Mouse (Mus musculus) cerebellum, adult 2 months (tissue): ENCODE measurements at regions not wholly inside any gene's neighbourhood (a gene's known extent, or its start where the extent isn't known, plus 50 kb on each side); places are given as distances from the start of the nearest gene placed in this dataset.

Experiments
- DNase-seq, 2 experiments: peaks; one replicate each; pipeline ENCODE4 v3.0.0; 2021
- H3K27ac ChIP-seq: fragments of 200-500 bp; 2 replicates; pipeline ENCODE4 v1.5.1; 2012; ENCODE audit warnings: low read length, control low read depth, inconsistent platforms; ENCODE audit not compliant: insufficient read depth
- H3K27me3 ChIP-seq: fragments of 200-500 bp; 2 replicates; pipeline ENCODE4 v1.6.1; 2012; ENCODE audit warnings: inconsistent platforms, mild to moderate bottlenecking, low read length, moderate library complexity; ENCODE audit not compliant: control insufficient read depth, insufficient read depth
- H3K4me1 ChIP-seq: fragments of 200-500 bp; 2 replicates; pipeline ENCODE4 v1.6.1; 2011; ENCODE audit warnings: low read length; ENCODE audit not compliant: control insufficient read depth, insufficient read depth
- H3K4me3 ChIP-seq: fragments of 200-500 bp; replicated peaks from 2 replicates; pipeline ENCODE3; 2011; ENCODE audit warnings: mild to moderate bottlenecking, low read depth, low read length, control low read depth; ENCODE audit not compliant: insufficient read depth
- CTCF ChIP-seq: fragments of 200-500 bp; IDR thresholded peaks from 2 replicates; pipeline ENCODE4 v1.5.1; 2011; ENCODE audit warnings: low read depth, mild to moderate bottlenecking, control low read depth, low read length, moderate library complexity, borderline replicate concordance; ENCODE audit not compliant: insufficient read depth
- POLR2A ChIP-seq: fragments of 200-500 bp; IDR thresholded peaks from 2 replicates; pipeline ENCODE4 v1.6.1; 2011; ENCODE audit warnings: low read length, control low read depth, borderline replicate concordance; ENCODE audit not compliant: insufficient read depth
- WGBS: fragments of 180-500 bp; shearing (Covaris S2); methylation state at CpG from one replicate; pipeline ENCODE4 v1.1.7; 2018; 5-methylcytosine and 5-hydroxymethylcytosine counted together

DNA sequence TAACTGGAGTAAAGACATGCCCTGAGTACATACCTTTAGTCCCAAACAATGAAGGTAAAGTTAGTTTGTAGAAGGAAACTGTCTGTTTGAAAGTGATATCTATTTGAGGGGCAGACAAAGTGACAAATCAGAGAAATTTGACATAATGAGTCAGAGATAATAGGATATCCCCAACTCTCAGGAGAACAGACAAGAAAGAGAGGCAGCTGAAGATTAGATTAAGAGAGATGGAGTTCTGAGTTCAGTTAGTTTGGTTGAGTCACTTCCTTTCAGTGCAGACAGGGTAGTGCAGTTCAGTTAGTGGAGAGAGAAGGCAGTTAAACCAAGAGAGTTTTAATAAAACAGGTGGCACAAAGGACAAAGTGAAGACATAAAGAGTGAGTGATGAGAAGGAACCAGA lies 477.4 kb upstream of the Diaph2 start:
- Histone ChIP-seq H3K27me3 (no peaks in the 10 kb centered on the region), H3K27ac (no peak overlapping the region), H3K4me1 (no peaks in the 10 kb centered on the region), H3K4me3 (no peak overlapping the region)
- TF ChIP-seq CTCF (no peak), POLR2A (no peak)
- DNase-seq = no peak

GRCm38 (mm10) chrX:129303987-129304386 lies 445.6 kb upstream of the Diaph2 start:
- WGBS = 24% methylated on average over 5 of the region's 5 CpGs
- Histone ChIP-seq H3K27ac (no peak overlapping the region), H3K4me1 (0 out of 2 replicates have a peak, but pooled peaks cover 2% of the 10 kb centered on the region), H3K4me3 (no peak overlapping the region), H3K27me3 (no peaks in the 10 kb centered on the region)
- peak; percentile 55 to 69 for DNase-seq
- TF ChIP-seq POLR2A = no peak
- TF ChIP-seq CTCF = peak; percentile 53; the same call in 1 of the 2 replicates

DNA sequence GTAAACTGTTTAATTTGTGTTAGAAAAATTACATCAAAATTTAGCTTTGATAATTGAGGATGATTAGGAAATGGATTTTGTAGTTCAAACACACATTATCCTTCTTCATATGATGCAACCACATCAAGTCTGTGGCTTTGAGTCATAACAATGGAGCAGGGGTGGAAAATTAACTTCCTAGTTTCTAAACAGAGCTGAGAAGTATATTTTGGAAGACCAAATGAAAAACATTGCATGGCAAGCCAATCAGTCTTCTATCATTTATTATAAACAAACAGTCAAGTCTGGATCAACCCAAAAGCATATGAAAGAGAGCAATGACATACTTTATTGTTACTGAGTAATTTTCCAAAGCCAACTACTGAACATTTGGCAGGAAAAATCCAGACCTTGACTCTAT lies 440.2 kb upstream of the Diaph2 start:
- Histone ChIP-seq H3K27me3 (no peaks in the 10 kb centered on the region), H3K4me1 (no peaks in the 10 kb centered on the region), H3K4me3 (no peak overlapping the region), H3K27ac (no peak overlapping the region)
- no peak for DNase-seq
- no peak for TF ChIP-seq CTCF
- TF ChIP-seq POLR2A = no peak

DNA sequence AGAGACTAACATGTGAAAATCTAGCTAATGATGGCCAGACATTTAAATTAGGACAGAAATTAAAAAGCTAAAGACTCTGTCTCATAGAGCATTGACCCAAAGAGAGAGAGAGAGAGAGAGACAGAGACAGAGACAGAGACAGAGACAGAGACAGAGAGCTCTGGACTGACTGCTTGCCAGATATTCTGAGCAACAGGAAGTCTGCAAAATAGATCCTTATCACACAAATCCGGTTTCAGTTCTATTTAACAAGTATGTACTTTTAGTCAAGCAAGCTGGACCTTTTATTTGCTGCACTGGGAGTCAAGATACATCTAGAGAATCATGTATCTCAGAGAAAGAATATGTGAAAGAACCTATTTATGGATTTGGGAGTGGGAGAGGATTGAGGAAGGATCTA lies 420.1 kb upstream of the Diaph2 start:
- 71% methylated on average over 1 of the region's 1 CpGs for WGBS
- no peak overlapping the region for H3K27ac ChIP-seq
- TF ChIP-seq POLR2A (no peak), CTCF (no peak)
- no peak overlapping the region for H3K4me3 ChIP-seq
- DNase-seq = no peak
- H3K4me1 ChIP-seq = no peaks in the 10 kb centered on the region
- H3K27me3 ChIP-seq = no peaks in the 10 kb centered on the region

DNA sequence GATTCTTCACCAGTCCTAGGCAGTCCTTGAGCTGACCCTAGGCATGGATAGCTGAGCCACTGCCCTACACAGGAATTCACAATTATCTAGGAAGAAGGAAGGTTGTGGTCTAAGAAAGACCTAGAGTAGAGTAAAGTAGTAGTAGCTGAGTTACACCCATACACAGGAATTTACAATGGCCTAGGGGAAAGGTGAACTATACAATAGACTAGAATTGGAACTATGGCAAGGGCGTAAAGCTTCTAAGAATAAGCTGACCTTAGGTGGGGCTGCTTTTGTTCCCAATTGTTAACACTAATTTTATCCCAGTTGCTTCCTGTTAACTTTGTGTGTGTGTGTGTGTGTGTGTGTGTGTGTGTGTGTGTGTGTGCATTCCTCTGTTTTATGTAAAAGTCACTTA lies 416.7 kb upstream of the Diaph2 start:
- WGBS = 94% methylated on average over 1 of the region's 1 CpGs
- H3K27me3 ChIP-seq = no peaks in the 10 kb centered on the region

More for the DNA sequence above, 416.7 kb upstream of the Diaph2 start:
- Histone ChIP-seq H3K4me1 (no peaks in the 10 kb centered on the region), H3K27ac (no peak overlapping the region), H3K4me3 (no peak overlapping the region)
- DNase-seq = no peak
- TF ChIP-seq CTCF = no peak
- no peak for TF ChIP-seq POLR2A
